Mouse (Mus musculus) hindbrain, embryonic 14.5 days (tissue): Measurements from ENCODE around the gene Arhgap18. TPM values are rescaled to one million over a fixed set of nuclear protein-coding genes. Genes with fewer than 3 reads are reported as not detected.

Source experiments
- ATAC-seq: fragments of 200-750 bp; cut with Nextera tagmentation; 2 replicates; pipeline ENCODE4 v1.8.0; 2017; ENCODE audit warnings: moderate number of reproducible peaks, mild to moderate bottlenecking, moderate TSS enrichment, moderate library complexity; ENCODE audit not compliant: low FRiP score
- DNase-seq: peaks from one replicate; pipeline ENCODE4 v3.0.0-alpha.2; 2015; ENCODE audit warnings: low spot score
- H3K27ac ChIP-seq: fragments of 300-500 bp; sonication (generic); 2 replicates; pipeline ENCODE4 v1.5.1; 2014; ENCODE audit warnings: mild to moderate bottlenecking, moderate library complexity
- H3K27me3 ChIP-seq: fragments of 300-500 bp; sonication (generic); 2 replicates; pipeline ENCODE4 v1.6.1; 2014; ENCODE audit warnings: mild to moderate bottlenecking, low read length, mixed read lengths; ENCODE audit not compliant: control insufficient read depth, insufficient read depth
- H3K36me3 ChIP-seq: fragments of 300-500 bp; sonication (generic); replicated peaks from 2 replicates; pipeline ENCODE4 v1.6.1; 2014; ENCODE audit not compliant: control insufficient read depth, insufficient read depth
- H3K4me1 ChIP-seq: fragments of 300-500 bp; sonication (generic); replicated peaks from 2 replicates; pipeline ENCODE4 v1.6.1; 2014; ENCODE audit warnings: antibody characterized with exemption, low read length, mixed read lengths; ENCODE audit not compliant: control insufficient read depth, insufficient read depth
- H3K4me2 ChIP-seq: fragments of 300-500 bp; sonication (generic); replicated peaks from 2 replicates; pipeline ENCODE4 v1.6.1; 2014; ENCODE audit warnings: mild to moderate bottlenecking, moderate library complexity
- H3K4me3 ChIP-seq: fragments of 300-500 bp; sonication (generic); replicated peaks from 2 replicates; pipeline ENCODE4 v1.5.1; 2014; ENCODE audit warnings: mild to moderate bottlenecking, low read length
- H3K9ac ChIP-seq: fragments of 300-500 bp; sonication (generic); 2 replicates; pipeline ENCODE4 v1.6.1; 2014
- H3K9me3 ChIP-seq: fragments of 300-500 bp; sonication (generic); 2 replicates; pipeline ENCODE4 v1.6.1; 2016; ENCODE audit warnings: low read length; ENCODE audit not compliant: control insufficient read depth
- WGBS: fragments of 180-500 bp; shearing (Covaris S2); extraction: QIAGEN DNeasy Blood & Tissue Kit; methylation state at CpG from one replicate; pipeline ENCODE4 v1.1.7; 2014; 5-methylcytosine and 5-hydroxymethylcytosine counted together
- polyA plus RNA-seq: library from polyadenylated mRNA; unstranded; fragments of >200 nt; fragmentation: Nextera tagmentation; extraction: Ambion mirVana; gene quantifications from 2 replicates; pipeline ENCODE4 v1.2.1, GENCODE M21; 2014

Gene Arhgap18
- polyA plus RNA-seq = 13.3 and 14.9 TPM in 2 replicates

- no peak for DNase-seq
- WGBS = 79% methylated on average over 11 of the region's 11 CpGs
- Histone ChIP-seq H3K4me2 (no peak within 1 kb of the TSS), H3K9me3 (no peaks in the 10 kb centered on the region), H3K27ac (peak within 1 kb of the TSS; percentile 38), H3K9ac (no peak within 1 kb of the TSS), H3K4me1 (no peaks in the 10 kb centered on the region), H3K36me3 (no peaks in the 10 kb centered on the region), H3K27me3 (no peaks in the 10 kb centered on the region), H3K4me3 (no peak within 1 kb of the TSS)
- ATAC-seq = peak; percentile 32; the same call in 1 of the 2 replicates
Measured at GRCm38 (mm10) chr10:26752929-26753567, at the start of gene Arhgap18. Arhgap18 (plus strand) TSS chr10:26753421.

GRCm38 (mm10) chr10:26710458-26711011, 42.7 kb upstream of the Arhgap18 start:
- H3K9me3 ChIP-seq = no peaks in the 10 kb centered on the region
- H3K9ac ChIP-seq = peak overlapping the region; percentile 33; the same call in 1 of the 2 replicates
- no peak overlapping the region for H3K4me3 ChIP-seq
- H3K36me3 ChIP-seq = no peaks in the 10 kb centered on the region
- ATAC-seq (peak; percentile 51), DNase-seq (no peak)
- H3K27me3 ChIP-seq = no peaks in the 10 kb centered on the region
- H3K4me1 ChIP-seq = no peaks in the 10 kb centered on the region
- 96% methylated on average over 7 of the region's 7 CpGs for WGBS
- no peak overlapping the region for H3K4me2 ChIP-seq
- 0 out of 2 replicates have a peak overlapping the region, but pooled peaks have one; percentile 38 for H3K27ac ChIP-seq

- ATAC-seq = peak; percentile 63; the same call in 1 of the 2 replicates
- WGBS = 4% methylated on average over 3 of the region's 3 CpGs
- 0 out of 2 replicates have a peak overlapping the region, but pooled peaks have one; percentile 38 for H3K27ac ChIP-seq
Measured at GRCm38 (mm10) chr10:26711068-26711467, 42.2 kb upstream of the Arhgap18 start.

GRCm38 (mm10) chr10:26713986-26714385, 39.2 kb upstream of the Arhgap18 start:
- no peak overlapping the region for H3K4me2 ChIP-seq
- no peaks in the 10 kb centered on the region for H3K4me1 ChIP-seq
- 43% methylated on average over 3 of the region's 3 CpGs for WGBS
- H3K27me3 ChIP-seq = no peaks in the 10 kb centered on the region
- ATAC-seq (no peak), DNase-seq (no peak)
- H3K27ac ChIP-seq = no peak overlapping the region
- H3K36me3 ChIP-seq = no peaks in the 10 kb centered on the region
- no peaks in the 10 kb centered on the region for H3K9me3 ChIP-seq
- no peak overlapping the region for H3K4me3 ChIP-seq
- no peak overlapping the region for H3K9ac ChIP-seq

More at GRCm38 (mm10) chr10:26711068-26711467, 42.2 kb upstream of the Arhgap18 start:
- no peaks in the 10 kb centered on the region for H3K9me3 ChIP-seq
- peak; percentile 83 for DNase-seq
- H3K36me3 ChIP-seq = no peaks in the 10 kb centered on the region
- H3K27me3 ChIP-seq = no peaks in the 10 kb centered on the region
- H3K9ac ChIP-seq = peak overlapping the region; percentile 33; the same call in 1 of the 2 replicates
- H3K4me2 ChIP-seq = no peak overlapping the region
- H3K4me3 ChIP-seq = no peak overlapping the region
- no peaks in the 10 kb centered on the region for H3K4me1 ChIP-seq

GRCm38 (mm10) chr10:26724704-26725103, 28.5 kb upstream of the Arhgap18 start:
- no peaks in the 10 kb centered on the region for H3K36me3 ChIP-seq
- DNase-seq (no peak), ATAC-seq (no peak)
- H3K9ac ChIP-seq = no peak overlapping the region
- no peaks in the 10 kb centered on the region for H3K27me3 ChIP-seq
- no peaks in the 10 kb centered on the region for H3K4me1 ChIP-seq
- no peaks in the 10 kb centered on the region for H3K9me3 ChIP-seq
- H3K4me2 ChIP-seq = no peak overlapping the region
- H3K4me3 ChIP-seq = no peak overlapping the region
- no peak overlapping the region for H3K27ac ChIP-seq
- WGBS = 91% methylated on average over 2 of the region's 2 CpGs

GRCm38 (mm10) chr10:26725255-26725654, 28.0 kb upstream of the Arhgap18 start:
- Histone ChIP-seq H3K27me3 (no peaks in the 10 kb centered on the region), H3K27ac (no peak overlapping the region), H3K4me3 (no peak overlapping the region), H3K4me2 (no peak overlapping the region), H3K36me3 (no peaks in the 10 kb centered on the region), H3K4me1 (no peaks in the 10 kb centered on the region), H3K9me3 (no peaks in the 10 kb centered on the region), H3K9ac (no peak overlapping the region)
- ATAC-seq (no peak), DNase-seq (no peak)
- WGBS = 95% methylated on average over 3 of the region's 3 CpGs

- no peak for DNase-seq
- 75% methylated on average over 3 of the region's 3 CpGs for WGBS
- Histone ChIP-seq H3K36me3 (no peaks in the 10 kb centered on the region), H3K4me1 (no peaks in the 10 kb centered on the region), H3K27me3 (no peaks in the 10 kb centered on the region), H3K4me2 (no peak overlapping the region), H3K9me3 (no peaks in the 10 kb centered on the region), H3K27ac (no peak overlapping the region), H3K4me3 (no peak overlapping the region), H3K9ac (no peak overlapping the region)
- no peak for ATAC-seq
Measured at GRCm38 (mm10) chr10:26750827-26751226, 2.4 kb upstream of the Arhgap18 start.

GRCm38 (mm10) chr10:26752064-26752928, 925 bp upstream of the Arhgap18 start:
- DNase-seq = peak; percentile 68
- H3K4me2 ChIP-seq = no peak overlapping the region
- no peak overlapping the region for H3K4me3 ChIP-seq
- no peaks in the 10 kb centered on the region for H3K4me1 ChIP-seq
- no peaks in the 10 kb centered on the region for H3K27me3 ChIP-seq
- 65% methylated on average over 16 of the region's 16 CpGs for WGBS
- no peaks in the 10 kb centered on the region for H3K9me3 ChIP-seq
- peak overlapping the region; percentile 38 for H3K27ac ChIP-seq
- H3K36me3 ChIP-seq = no peaks in the 10 kb centered on the region
- ATAC-seq = peak; percentile 55; the same call in 1 of the 2 replicates
- no peak overlapping the region for H3K9ac ChIP-seq

GRCm38 (mm10) chr10:26754006-26754405, 785 bp downstream of the Arhgap18 start:
- Histone ChIP-seq H3K4me1 (no peaks in the 10 kb centered on the region), H3K9me3 (no peaks in the 10 kb centered on the region), H3K9ac (no peak overlapping the region), H3K4me2 (no peak overlapping the region), H3K36me3 (no peaks in the 10 kb centered on the region), H3K27me3 (no peaks in the 10 kb centered on the region), H3K27ac (no peak overlapping the region), H3K4me3 (no peak overlapping the region)
- ATAC-seq (no peak), DNase-seq (no peak)
- 95% methylated on average over 6 of the region's 6 CpGs for WGBS
